Mouse (Mus musculus): ENCODE data around the gene 1500009L16Rik.

Gene 1500009L16Rik

DNA sequence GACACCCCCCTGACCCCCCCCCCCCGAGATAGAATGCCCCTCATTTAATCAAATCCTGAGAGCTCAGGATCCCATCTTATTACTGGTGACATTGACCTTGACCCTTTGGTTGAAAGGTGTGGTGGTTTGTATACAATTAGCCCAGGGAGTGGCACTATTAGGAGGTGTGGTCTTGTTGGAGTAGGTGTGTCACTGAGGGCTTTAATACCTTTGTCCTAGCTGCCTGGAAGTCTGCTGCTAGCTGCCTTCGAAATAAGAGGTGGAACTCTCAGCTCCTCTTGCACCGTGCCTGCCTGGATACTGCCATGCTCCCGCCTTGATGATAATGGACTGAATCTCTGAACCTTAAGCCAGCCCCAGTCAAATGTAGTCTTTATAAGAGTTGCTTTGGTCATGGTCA lies 41.2 kb downstream of the 1500009L16Rik start:
- no peak for DNase-seq

DNA sequence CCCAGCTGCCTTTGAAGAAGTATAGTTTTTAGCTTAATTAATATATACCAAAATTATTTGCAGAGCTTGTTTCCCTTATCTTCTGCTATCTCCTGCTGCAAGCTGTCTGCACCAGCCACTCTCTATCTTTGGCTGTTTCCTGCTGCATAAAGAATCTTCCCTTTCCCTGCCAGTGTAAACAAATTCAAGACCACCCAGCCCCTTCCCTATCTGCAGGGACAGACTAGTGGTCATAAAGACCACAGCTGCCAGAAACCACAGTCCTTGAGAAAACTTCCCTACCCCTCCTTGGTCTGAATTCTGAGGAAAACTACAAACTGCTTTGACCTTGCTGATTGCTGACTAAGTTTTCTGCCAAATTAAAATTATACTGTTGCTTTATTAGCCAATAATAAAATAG lies 44.2 kb downstream of the 1500009L16Rik start:
- no peak for DNase-seq

DNA sequence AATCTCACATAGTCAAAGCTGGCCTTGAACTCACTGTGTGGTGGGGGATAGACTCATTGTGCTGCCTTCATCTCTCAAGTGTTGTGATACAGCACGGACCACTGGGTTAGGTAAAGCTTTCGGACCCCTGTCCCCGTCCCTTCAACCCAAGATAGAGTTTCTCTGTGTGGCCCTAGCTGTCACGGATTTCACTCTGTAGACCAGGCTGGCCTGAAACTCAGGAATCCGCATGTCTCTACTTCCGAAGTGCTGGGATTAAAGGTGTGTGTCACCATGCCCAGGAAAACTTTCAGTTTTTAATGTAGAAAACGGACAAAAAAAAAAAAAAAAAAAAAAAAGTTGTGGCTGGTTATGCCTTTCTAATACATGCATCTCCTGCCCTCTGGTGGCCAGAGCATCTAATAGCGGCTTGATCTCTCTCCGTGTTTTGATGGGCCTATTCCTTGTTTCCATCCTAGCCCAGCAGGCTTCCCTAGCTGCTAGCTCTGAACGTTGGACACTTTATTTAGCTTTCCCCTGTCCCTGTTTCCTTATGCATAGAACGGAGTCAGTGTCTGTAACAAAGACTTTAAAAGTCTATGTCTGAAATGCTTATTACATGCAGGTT lies 53.7 kb downstream of the 1500009L16Rik start:
- peak; percentile 76 for DNase-seq

DNA sequence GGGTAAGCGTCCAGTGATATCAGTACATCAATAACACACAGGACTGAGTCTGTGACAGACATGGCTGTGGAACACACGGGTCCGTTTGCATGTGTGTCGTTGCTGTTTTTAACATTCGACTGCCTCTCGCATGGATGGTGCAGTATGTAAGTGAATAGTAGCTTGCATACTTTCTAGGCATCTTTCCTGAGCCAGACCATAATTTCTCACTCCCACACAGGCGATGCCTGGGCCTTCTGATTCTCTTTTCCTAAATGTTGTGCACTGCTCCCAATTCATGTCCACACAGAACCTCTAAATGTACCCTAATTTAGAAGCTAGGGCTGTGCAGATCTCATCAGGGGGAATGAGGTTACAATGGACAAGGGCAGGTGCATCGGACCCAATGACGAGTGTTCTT lies 54.6 kb downstream of the 1500009L16Rik start:
- DNase-seq = no peak

DNA sequence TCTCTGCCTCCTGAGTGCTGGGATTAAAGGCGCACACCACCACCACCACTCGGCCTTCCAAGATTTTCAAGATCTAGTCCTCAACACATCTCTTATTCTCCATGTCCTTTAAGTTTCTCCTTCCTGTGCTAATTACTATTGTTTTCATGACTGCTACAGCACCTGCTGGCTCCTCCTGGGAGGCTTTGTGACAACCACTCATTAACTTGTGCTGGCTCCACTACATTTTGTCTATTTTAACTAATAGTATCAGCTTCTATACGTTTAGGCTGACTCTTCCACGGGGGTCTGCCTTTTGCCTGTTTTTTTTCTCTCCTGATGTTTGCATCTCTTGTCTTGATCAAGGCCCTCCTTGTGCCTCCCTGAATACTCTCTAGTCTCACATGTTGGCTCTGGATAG lies 59.2 kb downstream of the 1500009L16Rik start:
- no peak for DNase-seq

DNA sequence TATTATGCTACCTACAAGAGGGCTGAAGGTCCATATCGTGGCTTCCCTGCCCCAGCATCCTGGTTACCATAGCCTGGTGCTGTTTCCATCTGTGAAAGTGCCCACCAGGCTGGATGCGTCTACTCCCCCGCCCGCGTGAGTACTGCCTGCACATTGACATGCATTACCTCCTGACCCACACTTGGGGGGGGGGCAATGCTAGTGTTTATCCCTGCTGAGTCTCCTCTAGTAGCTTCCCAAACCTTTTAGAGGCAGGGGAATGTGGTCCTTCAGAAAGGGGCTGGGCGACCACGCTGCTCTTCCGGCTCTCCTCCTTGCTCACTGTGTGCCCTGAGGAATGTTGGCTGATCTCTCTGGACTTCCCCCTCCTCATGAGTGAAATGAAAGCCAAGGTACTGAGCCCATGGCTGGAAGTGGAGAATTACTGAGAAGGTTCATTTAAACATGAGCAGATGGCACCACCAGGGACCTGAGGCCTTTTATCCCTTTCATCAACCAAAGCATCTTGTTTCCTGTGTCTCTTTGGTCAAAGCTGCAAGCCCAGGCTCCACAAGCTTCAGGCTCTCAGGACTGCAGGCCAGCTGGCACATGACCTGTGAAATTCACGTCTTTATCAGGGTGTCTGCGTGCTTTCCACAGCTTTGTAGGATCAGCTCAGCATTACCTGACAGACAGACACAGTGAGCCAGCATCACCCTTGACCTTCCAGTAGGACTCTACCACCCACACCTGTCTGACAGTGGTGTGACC lies 59.9 kb downstream of the 1500009L16Rik start:
- DNase-seq = no peak

DNA sequence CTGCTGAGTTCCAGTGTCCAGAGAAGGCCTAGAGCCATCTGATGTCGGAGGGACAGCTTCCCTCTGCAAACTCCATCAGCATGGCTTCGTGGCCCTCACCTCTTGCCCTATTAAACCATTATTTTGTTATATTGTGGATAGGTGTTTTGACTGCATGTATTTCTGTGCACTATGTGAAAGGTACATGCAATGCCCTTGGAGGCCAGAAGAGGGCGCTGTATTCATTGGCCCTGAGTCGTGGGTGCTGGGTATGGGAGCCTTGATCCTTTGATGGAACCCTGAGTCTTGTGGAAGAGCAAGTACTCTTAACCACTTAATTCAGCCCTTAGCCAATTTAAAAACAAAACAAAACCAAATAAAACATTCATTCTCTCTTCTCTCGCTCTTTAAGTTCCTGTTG lies 62.3 kb downstream of the 1500009L16Rik start:
- DNase-seq = peak; percentile 26

DNA sequence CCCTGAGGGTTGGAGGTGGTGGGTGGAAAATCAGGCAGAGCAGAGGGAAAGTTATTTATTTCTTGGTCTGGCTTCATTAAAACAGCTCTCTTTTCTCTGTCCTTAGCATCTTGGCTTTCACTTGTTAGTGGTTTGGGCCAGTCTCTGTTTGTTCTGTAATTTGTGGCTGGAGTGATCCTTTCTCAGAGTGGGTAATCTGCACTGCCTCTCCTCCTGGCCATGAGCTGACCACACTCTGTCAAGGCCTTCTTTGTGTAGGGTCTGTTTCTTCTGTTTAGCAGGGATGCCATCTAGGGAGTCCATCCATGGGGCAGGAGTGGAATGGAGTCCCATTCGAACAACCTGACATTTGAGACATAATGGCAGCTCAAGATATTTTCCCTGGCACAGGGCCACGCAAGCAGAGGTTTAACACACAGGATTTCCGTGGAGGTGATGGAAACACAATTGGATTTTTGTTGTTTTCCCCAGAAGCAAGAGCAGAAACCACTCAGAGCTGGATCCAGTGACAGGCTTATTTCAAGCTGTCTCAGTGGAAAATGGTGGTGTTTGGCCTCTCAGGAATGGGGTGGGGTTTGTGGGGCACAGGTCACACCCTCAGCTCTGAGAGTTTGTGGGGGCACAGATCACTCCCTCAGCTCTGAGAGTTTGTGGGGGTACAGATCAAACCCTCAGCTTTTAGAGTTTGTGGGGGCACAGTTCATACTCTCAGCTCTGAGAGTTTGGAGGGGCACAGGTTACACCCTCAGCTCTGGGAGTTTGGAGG lies 63.1 kb downstream of the 1500009L16Rik start:
- no peak for DNase-seq

DNA sequence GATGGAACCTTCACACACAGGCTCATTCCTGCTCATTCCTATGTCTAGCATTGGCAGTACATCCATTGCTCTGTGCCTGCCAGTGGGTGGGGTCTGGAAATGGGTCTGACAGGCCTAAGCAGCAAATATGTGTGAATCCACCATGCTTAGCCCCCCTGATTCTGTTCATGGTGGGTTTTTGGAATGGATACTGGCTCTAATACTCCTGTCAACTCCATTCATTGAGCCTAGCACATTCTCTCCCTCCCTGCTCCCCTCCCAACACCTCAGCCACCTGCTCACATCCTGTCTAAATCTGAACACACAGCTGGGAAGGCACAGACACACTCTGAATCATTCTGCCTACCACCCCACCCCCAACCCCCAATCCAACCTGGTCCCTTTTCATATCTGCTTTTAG lies 72.4 kb downstream of the 1500009L16Rik start:
- no peak for DNase-seq

DNA sequence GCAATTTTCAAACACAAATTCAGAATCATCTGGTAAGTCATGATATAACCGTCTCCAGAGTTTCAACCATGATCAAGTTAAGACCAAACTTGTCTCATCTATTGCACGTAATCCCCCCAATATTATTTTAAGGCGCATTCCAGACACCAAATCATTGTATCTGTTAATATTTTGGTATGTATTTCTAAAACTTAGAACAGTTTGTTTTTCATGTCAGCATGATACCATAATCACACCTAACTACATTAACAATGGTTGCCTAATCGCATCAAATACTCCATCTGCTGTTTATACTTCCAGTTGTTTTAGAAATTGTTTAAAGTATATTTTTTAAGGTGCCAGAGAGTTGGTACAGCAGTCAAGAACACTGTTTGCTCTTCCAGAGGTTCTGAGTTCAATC lies 72.8 kb downstream of the 1500009L16Rik start:
- DNase-seq = no peak

DNA sequence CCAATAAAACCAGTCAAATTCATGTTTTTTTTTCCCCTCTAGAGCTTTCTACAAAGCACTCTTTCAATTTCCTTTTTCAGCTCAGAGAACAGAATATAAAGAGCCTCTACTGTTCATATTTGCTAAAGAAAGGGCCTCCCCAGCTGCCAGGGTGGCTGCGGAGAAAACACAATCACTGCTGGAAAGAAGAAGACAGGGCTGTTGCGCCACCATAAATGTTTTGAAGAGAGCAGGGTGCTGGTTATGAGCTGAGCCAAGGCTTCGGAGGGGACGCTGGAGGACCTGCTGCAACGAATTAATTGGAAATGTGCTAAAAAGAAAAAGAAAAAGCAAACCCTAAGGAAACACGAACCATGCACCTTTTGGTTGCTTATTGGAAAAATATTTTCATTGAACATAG lies 81.4 kb downstream of the 1500009L16Rik start:
- DNase-seq = no peak

DNA sequence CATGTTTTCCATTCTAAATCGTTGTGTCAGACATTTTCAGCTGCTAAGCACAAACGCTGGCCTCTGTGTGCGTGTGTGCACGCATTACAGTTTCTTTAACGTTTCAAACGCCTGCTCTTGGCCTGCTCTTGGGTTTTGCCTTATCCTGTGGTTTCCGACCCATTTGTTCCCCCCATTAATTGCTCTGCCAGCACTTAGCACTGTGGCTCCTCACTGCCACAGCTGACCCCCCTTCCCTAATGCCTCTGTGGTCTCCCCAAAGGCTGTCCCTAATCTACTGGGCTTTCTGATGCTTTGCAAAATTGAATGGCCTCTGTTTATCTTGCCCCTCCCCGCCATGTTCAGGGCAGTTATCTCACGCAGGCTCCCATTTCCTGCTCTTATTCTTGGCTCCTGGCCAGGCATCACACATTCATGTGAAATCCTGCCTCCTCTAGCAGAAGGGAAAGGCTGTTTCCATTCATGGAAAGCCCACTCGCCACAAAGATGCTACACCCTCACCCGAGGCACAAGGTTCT lies 82.6 kb downstream of the 1500009L16Rik start:
- peak; percentile 35 for DNase-seq

DNA sequence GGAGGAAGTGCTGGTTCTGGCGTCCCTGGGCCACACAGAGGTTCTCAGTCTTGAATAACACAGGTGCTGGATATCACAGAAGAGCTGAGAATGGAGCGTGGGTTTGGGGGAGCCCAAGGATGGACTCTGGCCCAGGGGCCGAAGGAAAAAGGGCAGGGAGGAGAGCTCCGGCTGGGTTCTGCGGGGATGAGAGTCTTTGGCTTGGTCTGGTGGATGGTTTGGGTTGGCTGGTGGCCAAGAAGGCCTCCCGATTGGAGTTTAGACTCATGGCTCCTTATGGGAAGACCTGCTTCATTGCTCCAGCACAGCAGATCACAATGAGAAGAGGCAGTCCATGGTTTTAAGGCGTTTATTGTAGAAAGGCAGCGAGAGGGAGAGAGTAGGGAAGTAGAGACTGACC lies 84.6 kb downstream of the 1500009L16Rik start:
- no peak for DNase-seq
